Mouse (Mus musculus) urinary bladder, postnatal 36 days (tissue): Measurements from ENCODE around the gene Olfr473.
"Not testable (repeated sequence)": the region's sequence is repeated elsewhere in the genome, so short reads cannot be mapped to it uniquely, and the experiment has no call there.

Source experiments
- DNase-seq, 2 experiments: peaks; one replicate each; pipeline ENCODE4 v3.0.0; 2022; ENCODE audit warnings: low spot score in 2 of 2, mixed read lengths in 1 of 2

Olfr473 gene

DNA sequence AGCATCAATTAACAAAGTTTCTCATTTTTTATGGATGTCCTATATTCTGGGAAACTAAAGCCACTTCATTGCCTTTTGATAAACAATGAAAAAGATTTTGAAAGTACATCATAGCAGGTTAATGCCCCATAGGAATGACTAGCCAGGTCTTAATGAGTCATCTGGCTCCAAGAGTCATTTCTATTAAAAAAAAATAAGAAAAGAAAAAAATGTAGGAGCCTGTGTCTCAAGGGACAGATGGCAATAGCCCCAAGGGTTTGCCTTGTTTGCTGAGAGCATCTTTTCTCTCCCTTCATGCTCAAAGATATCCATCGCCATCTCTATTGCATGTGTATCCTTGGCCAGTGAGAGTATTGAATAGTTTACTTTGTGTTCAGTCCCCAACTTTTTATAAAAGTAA, at the start of gene Olfr473:
Gene Olfr473, plus strand, starts transcription at position 301 of the 400 bp plus-strand sequence.
- no peak for DNase-seq

DNA sequence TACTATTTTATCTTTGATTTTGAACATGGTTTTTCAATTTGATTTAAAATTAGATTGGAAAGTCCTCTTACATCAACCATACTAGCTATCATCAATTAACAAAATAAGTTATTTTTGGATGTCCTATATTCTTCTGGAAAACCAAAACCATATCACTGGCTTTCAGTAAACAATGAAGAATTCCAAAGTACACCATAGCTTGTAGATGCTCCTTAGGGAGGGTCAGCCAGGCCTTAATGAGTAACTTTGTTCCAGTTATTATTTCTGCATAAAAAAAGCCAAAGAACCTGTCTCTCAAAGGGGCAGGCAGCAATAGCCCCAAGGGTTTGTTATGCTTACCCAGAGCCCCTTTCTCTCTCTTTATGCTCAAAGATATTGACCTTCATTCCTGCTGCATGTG, 32.6 kb upstream of the Olfr473 start, which contains the start of gene Olfr472:
Gene Olfr472, plus strand, starts transcription at position 301 of the 400 bp plus-strand sequence.
- DNase-seq: no peak

DNA sequence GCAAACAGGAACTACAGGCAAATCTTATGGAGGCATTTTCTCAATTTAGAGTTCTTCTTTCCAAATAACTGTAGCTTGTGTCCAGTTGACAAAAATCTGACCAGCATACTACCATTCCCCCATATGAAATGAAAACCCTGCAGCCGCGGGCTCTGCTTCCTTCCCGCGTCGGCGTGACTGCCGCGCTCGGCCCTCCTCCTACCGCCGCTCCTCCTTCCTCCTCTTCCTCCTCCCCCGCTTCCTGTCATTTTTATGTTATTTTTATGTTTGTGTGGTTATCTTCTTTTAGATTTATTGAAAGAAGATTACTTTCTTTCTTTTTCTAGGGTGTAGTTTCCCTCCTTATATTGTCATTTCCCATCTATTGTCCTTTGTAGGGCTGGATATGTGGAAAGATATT, 22.3 kb downstream of the Olfr473 start:
- DNase-seq: not testable (repeated sequence)

DNA sequence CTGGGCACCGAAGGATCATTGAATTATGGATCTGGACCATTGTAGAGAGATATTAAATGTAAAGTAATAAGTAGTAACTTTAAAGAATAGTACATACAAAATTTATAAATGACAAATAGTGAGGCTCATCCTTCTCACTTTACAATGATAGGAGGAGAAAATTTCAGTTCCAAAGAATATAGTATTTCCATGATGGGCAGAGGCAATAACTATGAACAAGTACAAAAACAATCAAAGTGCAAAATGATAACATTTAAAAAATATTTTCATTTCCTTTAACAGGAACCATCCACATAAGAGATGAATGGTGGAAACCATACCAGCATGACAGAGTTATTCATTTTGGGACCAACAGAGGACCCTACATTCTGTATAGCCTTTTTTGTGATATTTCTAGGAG, 24.1 kb downstream of the Olfr473 start, which contains the start of gene Olfr474:
Gene Olfr474, plus strand, starts transcription at position 301 of the 400 bp plus-strand sequence.
- DNase-seq: no peak

DNA sequence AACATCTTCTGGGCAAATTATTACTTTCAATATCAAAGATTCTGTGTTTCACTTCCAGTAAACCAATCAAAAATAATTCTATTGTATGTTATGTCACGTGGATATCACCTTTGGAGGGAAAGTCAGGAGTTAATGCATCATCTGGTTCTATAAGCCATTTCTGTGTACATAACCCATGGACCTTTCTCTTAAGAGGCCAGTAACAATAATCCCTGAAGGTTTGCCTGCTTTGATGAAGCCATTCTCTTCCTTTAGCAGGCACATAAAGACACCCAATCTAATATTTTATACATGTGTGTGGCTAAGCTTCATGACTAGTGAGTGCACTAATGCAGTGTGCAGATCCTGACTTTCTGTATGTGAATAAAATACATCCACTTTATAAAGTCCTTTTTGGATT, 34.3 kb downstream of the Olfr473 start, which contains the start of gene Olfr476:
Gene Olfr476, plus strand, starts transcription at position 301 of the 400 bp plus-strand sequence.
- DNase-seq: no peak
